Mouse (Mus musculus): ENCODE data around the gene Supt6.

- no peak for TF ChIP-seq CTCF (IDR thresholded peaks at IDR 0.05; ENCODE audit: low read depth)
- TF ChIP-seq EP300 (IDR thresholded peaks at IDR 0.05; ENCODE audit: low read depth): no peak
Measured at GRCm38 (mm10) chr11:78159557-78159956, 86.2 kb downstream of the Supt6 start.

Data from liver, embryonic 14.5 days (tissue).